Mouse (Mus musculus): ENCODE data around the gene Mrnip. TPM values are rescaled to one million over a fixed set of nuclear protein-coding genes. Genes with fewer than 3 reads are reported as not detected.

Mrnip gene
- polyA plus RNA-seq, 1 experiment from 2014 or later = 36.7 TPM

- no peaks in the 10 kb centered on the region for H3K36me3 ChIP-seq
- ATAC-seq (ENCODE audit: low FRiP score) = no peak
- H3K9ac ChIP-seq (replicated peaks) = no peak overlapping the region
- H3K4me2 ChIP-seq = no peak overlapping the region
- peaks cover 20% of the 10 kb centered on the region for H3K4me1 ChIP-seq
- no peaks in the 10 kb centered on the region for H3K9me3 ChIP-seq (replicated peaks)
- 95% methylated on average over 7 of the region's 7 CpGs for WGBS
- no peak overlapping the region for H3K27ac ChIP-seq (replicated peaks)
- no peak overlapping the region for H3K4me3 ChIP-seq (replicated peaks)
- H3K27me3 ChIP-seq (replicated peaks) = peaks cover 23% of the 10 kb centered on the region; the same call in 1 of the 2 replicates
Observed at GRCm38 (mm10) chr11:50240235-50240911, 66.1 kb downstream of the Mrnip start.

DNA sequence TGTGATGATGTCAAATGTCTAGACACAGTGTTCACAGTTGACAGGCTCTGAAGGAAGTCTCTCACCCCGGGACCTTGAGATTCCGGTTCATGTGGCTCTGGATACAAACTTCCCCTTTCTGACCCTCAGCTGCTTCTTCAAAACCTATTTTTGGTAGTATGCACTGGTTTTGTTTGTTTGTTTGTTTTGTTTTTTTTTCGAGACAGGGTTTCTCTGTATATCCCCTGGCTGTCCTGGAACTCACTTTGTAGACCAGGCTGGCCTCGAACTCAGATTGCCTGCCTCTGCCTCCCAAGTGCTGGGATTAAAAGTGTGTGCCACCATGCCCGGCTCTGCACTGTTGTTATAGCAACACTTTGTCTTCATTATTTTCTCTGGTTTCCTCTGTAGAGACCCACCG, 69.7 kb downstream of the Mrnip start:
- WGBS = 81% methylated on average over 6 of the region's 6 CpGs
- H3K9me3 ChIP-seq (replicated peaks) = no peaks in the 10 kb centered on the region
- H3K4me2 ChIP-seq = no peak overlapping the region
- no peak overlapping the region for H3K9ac ChIP-seq (replicated peaks)
- no peaks in the 10 kb centered on the region for H3K36me3 ChIP-seq
- H3K4me3 ChIP-seq (replicated peaks) = no peak overlapping the region
- no peaks in the 10 kb centered on the region for H3K4me1 ChIP-seq
- ATAC-seq (ENCODE audit: low FRiP score) = no peak
- H3K27me3 ChIP-seq (replicated peaks) = peaks cover 3% of the 10 kb centered on the region; the same call in 1 of the 2 replicates
- no peak overlapping the region for H3K27ac ChIP-seq (replicated peaks)

DNA sequence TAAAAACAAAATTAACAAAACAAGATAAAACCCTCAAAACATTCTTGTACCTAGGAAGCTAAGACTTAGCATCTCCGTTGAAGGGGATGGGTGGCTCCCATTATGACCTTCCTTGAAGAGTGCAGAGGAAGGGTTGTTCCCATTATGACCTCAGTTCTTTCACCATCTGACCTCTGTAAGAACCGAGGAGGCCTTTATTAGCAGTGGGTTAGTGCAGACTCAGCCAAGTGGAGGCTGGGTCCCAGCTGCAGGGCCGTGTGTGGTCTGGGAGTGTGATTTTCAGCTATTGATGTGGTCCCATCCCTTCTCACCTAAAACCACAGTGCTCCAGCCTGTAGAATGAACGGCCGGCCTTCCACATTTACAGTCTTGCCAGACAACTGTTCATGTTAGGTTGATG, 71.0 kb downstream of the Mrnip start:
- 67% methylated on average over 5 of the region's 5 CpGs for WGBS
- Histone ChIP-seq H3K4me2 (no peak overlapping the region), H3K9ac (replicated peaks) (no peak overlapping the region), H3K27ac (replicated peaks) (no peak overlapping the region), H3K9me3 (replicated peaks) (no peaks in the 10 kb centered on the region), H3K36me3 (no peaks in the 10 kb centered on the region), H3K27me3 (replicated peaks) (no peaks in the 10 kb centered on the region), H3K4me1 (no peaks in the 10 kb centered on the region), H3K4me3 (replicated peaks) (no peak overlapping the region)
- no peak for ATAC-seq (ENCODE audit: low FRiP score)

GRCm38 (mm10) chr11:50248473-50249171, 74.4 kb downstream of the Mrnip start:
- H3K4me1 ChIP-seq = no peaks in the 10 kb centered on the region
- no peaks in the 10 kb centered on the region for H3K36me3 ChIP-seq
- ATAC-seq (ENCODE audit: low FRiP score) = no peak
- H3K27me3 ChIP-seq (replicated peaks) = no peaks in the 10 kb centered on the region
- no peak overlapping the region for H3K4me3 ChIP-seq (replicated peaks)
- WGBS = 81% methylated on average over 7 of the region's 7 CpGs
- no peak overlapping the region for H3K4me2 ChIP-seq
- H3K9ac ChIP-seq (replicated peaks) = no peak overlapping the region
- H3K9me3 ChIP-seq (replicated peaks) = no peaks in the 10 kb centered on the region
- no peak overlapping the region for H3K27ac ChIP-seq (replicated peaks)

Small RNAs within 50 kb of the gene (microRNA-seq; reads per million reads assigned to microRNA genes)
- 1.0 reads per million for gene Mir6919

Other genes with a start within 250 kb of the Mrnip start
- gene Rnf130, start 149.1 kb upstream of the Mrnip start, polyA plus RNA-seq (2015; fragmentation: Nextera tagmentation; extraction: Ambion mirVana) = 56.8 and 58.5 TPM in 2 replicates
- 35.9 and 41.3 TPM in 2 replicates for gene Tbc1d9b, start 43.0 kb upstream of the Mrnip start, polyA plus RNA-seq (2015; fragmentation: Nextera tagmentation; extraction: Ambion mirVana)
- gene Sqstm1, start 36.4 kb downstream of the Mrnip start, polyA plus RNA-seq (2015; fragmentation: Nextera tagmentation; extraction: Ambion mirVana) = 421 and 450 TPM in 2 replicates
- 50.2 and 63.8 TPM in 2 replicates for gene Mgat4b, start 36.4 kb downstream of the Mrnip start, polyA plus RNA-seq (2015; fragmentation: Nextera tagmentation; extraction: Ambion mirVana)
- gene Ltc4s, start 64.2 kb downstream of the Mrnip start, polyA plus RNA-seq (2015; fragmentation: Nextera tagmentation; extraction: Ambion mirVana) = 2.9 and 3.7 TPM in 2 replicates
- gene Maml1, start 117.9 kb downstream of the Mrnip start, polyA plus RNA-seq (2015; fragmentation: Nextera tagmentation; extraction: Ambion mirVana) = 2.5 and 2.6 TPM in 2 replicates
- gene Canx, start 151.2 kb downstream of the Mrnip start, polyA plus RNA-seq (2015; fragmentation: Nextera tagmentation; extraction: Ambion mirVana) = 289 and 305 TPM in 2 replicates
- gene Cby3, start 180.0 kb downstream of the Mrnip start, polyA plus RNA-seq (2015; fragmentation: Nextera tagmentation; extraction: Ambion mirVana) = 0.55 and 1.8 TPM in 2 replicates
- gene Hnrnph1, start 202.5 kb downstream of the Mrnip start, polyA plus RNA-seq (2015; fragmentation: Nextera tagmentation; extraction: Ambion mirVana) = 390 and 401 TPM in 2 replicates